Mouse (Mus musculus): Measurements from ENCODE around the gene Prkab2.

Gene Prkab2

GRCm38 (mm10) chr3:97696866-97697265 is 38.9 kb downstream of the Prkab2 start:
- no peak for DNase-seq

- DNase-seq: peak; percentile 73
Measured at GRCm38 (mm10) chr3:97697291-97697690, 39.3 kb downstream of the Prkab2 start.

GRCm38 (mm10) chr3:97699061-97699460 is 41.1 kb downstream of the Prkab2 start:
- DNase-seq: peak; percentile 90

DNA sequence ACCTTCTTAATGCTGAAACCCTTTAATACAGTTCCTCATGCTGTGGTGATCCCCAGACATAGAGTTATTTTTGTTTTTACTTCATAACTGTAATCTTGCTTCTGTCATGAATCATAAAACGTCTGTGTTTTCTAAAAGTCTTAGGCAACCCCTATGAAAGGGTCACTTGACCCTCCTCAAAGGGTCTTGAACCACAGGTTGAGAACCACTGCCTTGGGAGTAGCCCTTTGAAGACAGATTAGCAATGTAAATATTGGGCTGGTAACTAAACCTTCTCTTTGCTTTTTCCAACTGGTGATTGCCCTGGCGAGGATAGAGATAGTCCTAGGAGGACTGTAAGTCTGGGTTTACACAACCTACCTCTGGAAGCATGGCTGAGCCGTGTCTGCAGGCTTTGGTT is 43.2 kb downstream of the Prkab2 start:
- DNase-seq: no peak

- no peak for DNase-seq
Measured at GRCm38 (mm10) chr3:97702448-97703080, 44.6 kb downstream of the Prkab2 start.

- peak; percentile 53 for DNase-seq
Measured at GRCm38 (mm10) chr3:97705508-97705907, 47.5 kb downstream of the Prkab2 start.

- peak; percentile 76 for DNase-seq
Measured at GRCm38 (mm10) chr3:97706561-97706960, 48.6 kb downstream of the Prkab2 start.

DNA sequence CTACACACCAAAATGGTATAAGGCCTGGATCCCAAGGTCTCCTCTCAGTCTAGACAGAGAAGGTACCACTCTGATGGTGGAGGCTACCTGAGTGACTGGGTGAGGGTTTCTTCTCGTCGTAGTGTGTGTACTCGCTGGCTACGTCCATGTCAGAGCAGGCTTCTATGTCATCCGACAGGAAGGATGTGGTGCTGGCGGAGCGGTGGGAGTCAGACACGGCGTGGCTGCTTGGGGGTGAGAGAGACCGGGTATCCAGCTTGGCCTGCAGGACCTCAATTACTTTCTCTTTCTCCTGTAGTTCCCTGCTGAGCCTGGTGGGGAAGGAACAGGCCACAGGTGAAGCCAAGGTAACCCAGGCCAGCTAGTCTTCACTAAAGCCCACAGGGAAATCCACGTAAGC is 52.1 kb downstream of the Prkab2 start:
- no peak for DNase-seq

GRCm38 (mm10) chr3:97710881-97711280 is 52.9 kb downstream of the Prkab2 start:
- DNase-seq: peak; percentile 76

GRCm38 (mm10) chr3:97715922-97716321 is 57.9 kb downstream of the Prkab2 start:
- no peak for DNase-seq

DNA sequence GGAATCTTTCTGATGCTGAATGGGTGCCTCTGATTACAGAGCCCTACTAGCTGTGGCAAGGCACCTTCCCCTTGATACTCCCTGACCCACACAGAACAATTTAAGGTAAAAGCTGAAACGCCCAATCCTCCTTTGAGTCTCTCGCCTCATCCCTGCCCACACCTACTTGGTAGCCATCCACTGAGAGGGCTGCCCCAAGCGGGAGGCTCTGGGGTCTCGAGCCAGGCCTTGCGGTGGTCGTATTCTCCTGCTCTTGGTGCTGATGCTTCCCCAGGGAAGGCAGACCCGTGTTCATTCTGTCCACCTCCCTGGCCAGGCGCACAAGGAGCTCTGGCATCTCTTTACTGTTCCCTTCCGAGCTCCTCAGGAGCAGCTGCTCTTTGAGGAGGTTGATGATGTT is 61.1 kb downstream of the Prkab2 start:
- peak; percentile 82 for DNase-seq

Data from heart, adult 11 months (tissue).